Mouse (Mus musculus) forebrain, embryonic 14.5 days (tissue): ENCODE measurements around the gene Gm17545. TPM values are rescaled to one million over a fixed set of nuclear protein-coding genes. Genes with fewer than 3 reads are reported as not detected.

ENCODE experiments used
- ATAC-seq: fragments of 200-750 bp; cut with Nextera tagmentation; 2 replicates; pipeline ENCODE4 v1.8.0; 2017; ENCODE audit warnings: mild to moderate bottlenecking, moderate library complexity
- DNase-seq: peaks from one replicate; pipeline ENCODE4 v3.0.0-alpha.2; 2015; ENCODE audit warnings: low spot score
- H3K27ac ChIP-seq: fragments of 300-500 bp; sonication (generic); 2 replicates; pipeline ENCODE4 v1.5.1; 2014; ENCODE audit warnings: low read depth, mild to moderate bottlenecking, control low read depth, low read length, moderate library complexity
- H3K27me3 ChIP-seq: fragments of 300-500 bp; sonication (generic); replicated peaks from 2 replicates; pipeline ENCODE4 v1.6.1; 2014; ENCODE audit warnings: low read length, control low read depth, mixed read lengths; ENCODE audit not compliant: control insufficient read depth, insufficient read depth
- H3K36me3 ChIP-seq: fragments of 300-500 bp; sonication (generic); 2 replicates; pipeline ENCODE4 v1.6.1; 2014; ENCODE audit warnings: low read length, control low read depth; ENCODE audit not compliant: control insufficient read depth, insufficient read depth
- H3K4me1 ChIP-seq: fragments of 300-500 bp; sonication (generic); 2 replicates; pipeline ENCODE4 v1.6.1; 2014; ENCODE audit warnings: antibody characterized with exemption, low read length, control low read depth; ENCODE audit not compliant: control insufficient read depth, insufficient read depth
- H3K4me2 ChIP-seq: fragments of 300-500 bp; sonication (generic); 2 replicates; pipeline ENCODE4 v1.6.1; 2014; ENCODE audit warnings: mild to moderate bottlenecking, control low read depth, low read length
- H3K4me3 ChIP-seq: fragments of 300-500 bp; sonication (generic); 2 replicates; pipeline ENCODE4 v1.5.1; 2014; ENCODE audit warnings: low read depth, low read length, control low read depth
- H3K9ac ChIP-seq: fragments of 300-500 bp; sonication (generic); 2 replicates; pipeline ENCODE4 v1.6.1; 2014; ENCODE audit warnings: mild to moderate bottlenecking, low read length, control low read depth, moderate library complexity
- H3K9me3 ChIP-seq: fragments of 300-500 bp; sonication (generic); replicated peaks from 2 replicates; pipeline ENCODE4 v1.6.1; 2016; ENCODE audit warnings: low read length, control low read depth, mixed read lengths; ENCODE audit not compliant: control insufficient read depth
- WGBS: fragments of 180-500 bp; shearing (Covaris S2); extraction: QIAGEN DNeasy Blood & Tissue Kit; methylation state at CpG from one replicate; pipeline ENCODE4 v1.1.7; 2014; 5-methylcytosine and 5-hydroxymethylcytosine counted together
- polyA plus RNA-seq: library from polyadenylated mRNA; unstranded; fragments of >200 nt; fragmentation: Nextera tagmentation; extraction: Ambion mirVana; gene quantifications from 2 replicates; pipeline ENCODE4 v1.2.1, GENCODE M21; 2014

The Gm17545 gene
- polyA plus RNA-seq, 1 experiment from 2014 or later, result not detected

GRCm38 (mm10) chr9:22420491-22420890, 33.6 kb upstream of the Gm17545 start:
- Histone ChIP-seq H3K36me3 (no peaks in the 10 kb centered on the region), H3K27ac (no peak overlapping the region), H3K4me1 (no peaks in the 10 kb centered on the region), H3K4me3 (no peak overlapping the region), H3K4me2 (no peak overlapping the region), H3K27me3 (no peaks in the 10 kb centered on the region), H3K9ac (no peak overlapping the region), H3K9me3 (no peaks in the 10 kb centered on the region)
- no peak for DNase-seq
- 42% methylated on average over 7 of the region's 7 CpGs for WGBS
- ATAC-seq, result no peak

DNA sequence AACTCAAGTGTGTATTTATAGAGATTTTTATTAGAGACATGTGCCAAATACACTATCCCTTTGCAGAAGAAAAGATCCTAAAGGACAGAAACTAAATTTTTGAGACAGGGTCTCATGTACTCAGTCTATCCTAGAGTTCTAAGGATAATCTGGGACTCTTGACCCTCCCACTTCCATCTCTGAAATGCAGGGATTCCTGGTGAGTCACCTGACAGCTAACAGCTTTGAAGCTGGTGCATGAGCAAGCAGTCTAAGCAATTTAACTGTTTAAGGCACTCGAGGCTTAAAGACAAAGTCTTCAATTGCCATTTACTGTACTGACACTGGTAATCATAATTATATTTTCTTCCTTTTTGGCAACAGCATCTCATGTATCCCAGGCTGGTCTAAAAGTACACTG, 31.5 kb upstream of the Gm17545 start:
- ATAC-seq, result no peak
- Histone ChIP-seq H3K9ac (no peak overlapping the region), H3K4me3 (no peak overlapping the region), H3K27me3 (no peaks in the 10 kb centered on the region), H3K9me3 (no peaks in the 10 kb centered on the region), H3K27ac (no peak overlapping the region), H3K36me3 (no peaks in the 10 kb centered on the region), H3K4me1 (no peaks in the 10 kb centered on the region), H3K4me2 (no peak overlapping the region)
- WGBS, result 66% methylated on average over 1 of the region's 1 CpGs
- DNase-seq, result no peak

DNA sequence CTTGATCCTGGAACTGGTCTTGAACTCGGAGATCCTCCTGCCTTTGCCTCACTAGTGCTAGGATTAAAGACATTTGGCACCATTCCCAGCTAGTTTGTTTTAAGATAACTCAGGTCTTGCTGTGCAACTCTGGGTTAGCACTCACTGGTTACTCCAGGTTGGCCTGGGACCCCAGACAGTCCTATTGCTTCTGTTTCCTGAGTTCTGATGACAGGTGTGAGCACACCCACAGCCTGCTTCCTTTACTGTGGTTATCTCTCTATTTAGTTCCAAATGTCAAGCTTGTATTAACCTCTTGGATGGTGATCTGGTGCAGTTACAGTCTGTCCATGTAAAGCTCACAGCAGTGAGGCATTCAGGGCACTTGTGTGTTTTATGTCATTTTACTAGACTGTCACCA, 30.6 kb upstream of the Gm17545 start:
- H3K4me2 ChIP-seq, result no peak overlapping the region
- no peak overlapping the region for H3K27ac ChIP-seq
- no peak for DNase-seq
- whole genome bisulfite sequencing, result 73% methylated on average over 1 of the region's 1 CpGs
- no peaks in the 10 kb centered on the region for H3K36me3 ChIP-seq
- H3K9ac ChIP-seq, result no peak overlapping the region
- no peak overlapping the region for H3K4me3 ChIP-seq
- ATAC-seq, result no peak
- H3K9me3 ChIP-seq, result no peaks in the 10 kb centered on the region
- H3K27me3 ChIP-seq, result no peaks in the 10 kb centered on the region
- no peaks in the 10 kb centered on the region for H3K4me1 ChIP-seq

- no peak overlapping the region for H3K9ac ChIP-seq
- no peaks in the 10 kb centered on the region for H3K9me3 ChIP-seq
- WGBS, result 84% methylated on average over 10 of the region's 10 CpGs
- no peaks in the 10 kb centered on the region for H3K4me1 ChIP-seq
- DNase-seq, result no peak
- no peak for ATAC-seq
- no peaks in the 10 kb centered on the region for H3K36me3 ChIP-seq
- no peak overlapping the region for H3K4me2 ChIP-seq
- H3K27ac ChIP-seq, result no peak overlapping the region
- no peak overlapping the region for H3K4me3 ChIP-seq
- no peaks in the 10 kb centered on the region for H3K27me3 ChIP-seq
These were observed 29.9 kb upstream of the Gm17545 start for GRCm38 (mm10) chr9:22424196-22424595.

DNA sequence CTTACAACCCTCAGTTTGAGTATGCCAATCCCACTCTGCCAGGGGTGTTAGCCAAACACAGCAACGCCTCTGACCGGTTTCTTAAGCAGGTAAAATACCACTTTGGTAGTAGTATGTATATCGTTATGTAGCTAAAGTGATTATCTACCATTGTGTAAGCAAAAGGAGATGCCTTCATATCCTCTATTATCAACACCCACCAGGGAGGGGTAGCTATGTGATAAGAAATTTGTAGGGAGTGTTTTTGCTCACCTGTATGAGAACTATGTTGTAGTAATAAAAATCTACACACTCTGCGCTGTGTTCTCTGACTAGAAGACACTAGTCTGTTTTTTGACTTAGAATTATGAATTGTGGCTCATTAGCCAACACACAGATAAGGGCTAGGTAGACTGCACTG, 29.4 kb upstream of the Gm17545 start:
- Histone ChIP-seq H3K4me1 (no peaks in the 10 kb centered on the region; the same call in 1 of the 2 replicates), H3K36me3 (no peaks in the 10 kb centered on the region), H3K4me2 (no peak overlapping the region), H3K9ac (no peak overlapping the region), H3K27ac (no peak overlapping the region), H3K27me3 (no peaks in the 10 kb centered on the region), H3K4me3 (no peak overlapping the region), H3K9me3 (no peaks in the 10 kb centered on the region)
- 93% methylated on average over 4 of the region's 4 CpGs for WGBS
- ATAC-seq, result no peak
- no peak for DNase-seq

DNA sequence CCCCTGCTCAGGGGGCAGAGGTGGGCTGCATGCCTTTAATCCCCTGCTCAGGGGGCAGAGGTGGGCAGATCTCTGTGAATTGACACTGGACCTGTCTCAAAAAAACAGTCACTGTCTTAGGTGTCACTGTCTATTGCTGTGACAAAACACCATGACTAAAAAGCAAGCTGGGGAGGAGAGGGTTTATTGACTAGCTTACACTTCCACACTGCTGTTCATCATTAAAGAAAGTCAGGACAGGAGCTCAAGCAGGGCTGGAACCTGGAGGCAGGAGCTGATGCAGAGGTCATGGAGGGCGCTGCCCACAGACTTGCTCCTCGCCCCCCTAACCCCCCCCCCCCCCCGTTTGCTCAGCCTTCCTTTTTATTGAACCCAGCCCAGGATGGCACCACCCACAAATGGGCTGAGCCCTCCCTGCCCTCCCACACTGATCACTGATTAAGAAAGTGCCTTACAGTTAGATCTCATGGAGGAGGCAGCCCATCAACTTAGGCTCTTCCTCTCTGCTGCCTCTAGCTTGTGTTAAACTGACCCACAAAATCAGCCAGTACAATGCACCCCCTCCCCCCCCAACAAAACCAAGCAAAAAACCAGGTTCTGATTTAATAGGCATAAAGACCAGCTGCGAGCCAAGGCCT, 25.9 kb upstream of the Gm17545 start:
- no peaks in the 10 kb centered on the region for H3K27me3 ChIP-seq
- H3K4me2 ChIP-seq, result no peak overlapping the region
- H3K4me3 ChIP-seq, result no peak overlapping the region
- ATAC-seq, result no peak
- no peak overlapping the region for H3K9ac ChIP-seq
- no peaks in the 10 kb centered on the region for H3K36me3 ChIP-seq
- no peak for DNase-seq
- 72% methylated on average over 1 of the region's 4 CpGs for WGBS
- no peaks in the 10 kb centered on the region for H3K9me3 ChIP-seq
- no peak overlapping the region for H3K27ac ChIP-seq
- no peaks in the 10 kb centered on the region; the same call in 1 of the 2 replicates for H3K4me1 ChIP-seq

DNA sequence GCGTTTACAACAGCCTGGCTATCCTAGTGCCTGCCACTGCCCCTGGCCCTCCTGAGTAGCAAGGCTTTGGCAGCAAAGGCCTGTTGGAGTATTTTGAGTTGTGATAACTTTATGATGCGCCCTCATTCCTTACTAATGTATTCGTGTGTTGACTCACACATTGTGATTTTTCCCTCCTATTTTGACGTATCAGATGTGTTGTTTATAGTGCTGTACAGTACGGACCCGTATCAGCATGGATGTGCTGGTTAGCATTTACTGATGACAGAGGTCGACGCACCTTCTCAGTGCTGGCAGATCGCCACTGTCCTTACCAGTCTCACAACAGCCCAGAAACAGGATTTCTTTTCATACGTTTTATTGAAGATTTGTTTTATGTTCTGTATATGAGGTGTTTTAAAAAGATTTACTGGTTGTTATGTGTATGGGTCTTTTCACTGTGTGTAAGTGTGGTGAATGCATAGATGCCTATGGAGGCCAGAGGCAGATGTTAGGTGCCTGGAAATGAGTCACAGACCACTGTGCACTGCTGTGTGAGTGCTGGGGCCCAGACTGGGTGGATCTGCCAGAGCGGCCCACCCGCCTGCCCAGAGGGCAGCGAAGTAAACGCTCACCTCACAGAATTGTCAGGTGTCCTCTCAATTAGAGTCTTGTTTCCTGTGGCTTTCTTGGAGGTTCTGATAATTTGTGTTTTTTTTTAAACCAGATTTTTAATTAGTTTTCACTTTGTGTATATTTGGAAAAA, 25.3 kb upstream of the Gm17545 start:
- ATAC-seq, result no peak
- Histone ChIP-seq H3K36me3 (no peaks in the 10 kb centered on the region), H3K9ac (no peak overlapping the region), H3K4me2 (no peak overlapping the region), H3K4me3 (no peak overlapping the region), H3K4me1 (no peaks in the 10 kb centered on the region; the same call in 1 of the 2 replicates), H3K27ac (no peak overlapping the region), H3K9me3 (no peaks in the 10 kb centered on the region), H3K27me3 (no peaks in the 10 kb centered on the region)
- 78% methylated on average over 14 of the region's 14 CpGs for WGBS
- no peak for DNase-seq

DNA sequence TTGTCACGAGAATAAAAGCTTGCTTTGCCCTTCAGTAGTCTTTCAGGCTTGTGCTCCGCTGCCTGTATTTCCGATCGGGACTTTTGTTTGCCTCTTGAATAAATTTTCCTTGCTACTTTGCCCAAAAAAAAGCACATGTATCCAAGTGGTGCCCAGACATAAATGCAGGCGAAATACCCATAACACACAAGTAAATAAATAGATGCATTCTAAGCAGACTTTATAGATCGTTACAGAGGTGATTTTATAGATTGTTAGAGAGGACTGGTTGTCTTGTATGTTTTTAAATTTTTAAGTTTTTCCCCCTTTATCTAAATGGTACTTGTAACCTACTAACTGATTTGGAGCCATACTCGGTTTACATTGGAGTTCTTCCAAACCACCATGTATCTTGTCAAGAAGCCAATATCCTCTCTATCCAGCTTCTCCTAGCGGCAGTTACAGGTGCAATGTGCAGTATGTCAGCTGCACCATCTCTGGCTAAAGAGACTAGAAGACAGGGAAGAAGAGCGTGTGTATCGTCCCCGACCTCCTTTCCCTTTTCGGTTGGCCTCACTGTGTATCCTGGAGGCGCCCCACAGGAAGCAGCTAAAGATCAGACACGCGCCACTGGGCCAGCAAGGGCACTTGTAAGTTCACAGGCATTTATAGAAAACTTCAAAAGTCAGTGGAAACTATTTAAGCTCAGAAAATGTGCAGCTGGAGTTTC, 24.4 kb upstream of the Gm17545 start:
- ATAC-seq (no peak), DNase-seq (peak; percentile 54)
- Histone ChIP-seq H3K4me1 (no peaks in the 10 kb centered on the region; the same call in 1 of the 2 replicates), H3K36me3 (no peaks in the 10 kb centered on the region), H3K27me3 (no peaks in the 10 kb centered on the region), H3K4me2 (no peak overlapping the region), H3K27ac (no peak overlapping the region), H3K4me3 (no peak overlapping the region), H3K9me3 (no peaks in the 10 kb centered on the region), H3K9ac (no peak overlapping the region)
- WGBS, result 27% methylated on average over 15 of the region's 15 CpGs
